In the genomic region with DNA sequence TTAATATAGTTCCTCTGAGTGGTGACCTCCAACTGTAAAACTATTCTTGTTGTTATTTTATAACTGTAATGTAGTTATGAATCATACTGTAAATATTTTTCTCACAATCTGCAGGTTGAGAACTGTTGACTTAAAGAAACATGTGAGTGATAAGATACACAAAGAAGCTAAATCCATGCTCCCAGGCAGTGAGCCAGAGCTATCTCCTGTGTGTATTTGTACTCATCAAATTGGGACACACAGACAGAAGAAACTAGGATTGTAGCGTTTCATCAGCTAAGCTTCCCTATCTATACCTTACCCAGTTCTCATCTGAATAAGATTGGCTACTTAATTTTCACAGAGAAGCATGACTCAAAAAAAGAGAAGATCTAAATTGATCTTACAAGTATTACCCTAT, we compare ENCODE assay signal across 49 mouse cellular contexts. TPM values are rescaled to one million over a fixed set of nuclear protein-coding genes. Genes with fewer than 3 reads are reported as not detected.
"Had no signal": no experiment of that assay in that cellular context is flagged by ENCODE, and none has a peak within 500 bp of the region (broad histone marks: within the 10 kb centered on the region; RNA-seq: fewer than 3 reads in every experiment).

No protein-coding gene starts in this region.

- DNase-seq: heart, postnatal 10 days; heart, postnatal 14 days; heart, postnatal 36 days; heart, postnatal 4 days; kidney, adult 11 months; kidney, adult 18-20 months; kidney, adult 2 months; kidney, adult 8-10 months; kidney, adult 9 months; kidney, postnatal 10 days; kidney, postnatal 14 days; kidney, postnatal 25 days; kidney, postnatal 36 days; kidney, postnatal 4 days; layer of hippocampus, adult 9-11 months; layer of hippocampus, postnatal 36 days had no signal

- H3K27ac ChIP-seq: heart, embryonic 10.5 days; heart, embryonic 13.5 days; heart, embryonic 15.5 days; hindbrain, embryonic 10.5 days; hindbrain, embryonic 12.5 days; hindbrain, embryonic 13.5 days; hindbrain, embryonic 14.5 days; hindbrain, embryonic 15.5 days; hindbrain, postnatal 0 days; intestine, embryonic 15.5 days; kidney, embryonic 15.5 days; kidney, postnatal 0 days; layer of hippocampus, adult 2 months had no signal

- H3K9me3 ChIP-seq: heart, embryonic 10.5 days; heart, embryonic 12.5 days; heart, embryonic 13.5 days; heart, embryonic 15.5 days; hindbrain, embryonic 10.5 days; hindbrain, embryonic 12.5 days; hindbrain, embryonic 13.5 days; hindbrain, embryonic 15.5 days; intestine, embryonic 15.5 days; kidney, embryonic 15.5 days had no signal

- ATAC-seq: hindbrain, embryonic 16.5 days; hindbrain, postnatal 0 days; inflammation-experienced regulatory T-cells, adult 6 months; intestine, embryonic 15.5 days; intestine, embryonic 16.5 days; intestine, postnatal 0 days had no signal

- H3K4me1 ChIP-seq: heart, embryonic 10.5 days; heart, embryonic 12.5 days; heart, embryonic 13.5 days; heart, embryonic 15.5 days; hindbrain, embryonic 10.5 days; hindbrain, embryonic 12.5 days; hindbrain, embryonic 13.5 days; hindbrain, embryonic 15.5 days; intestine, embryonic 15.5 days; kidney, embryonic 15.5 days had no signal

- H3K36me3 ChIP-seq: heart, embryonic 10.5 days; heart, embryonic 12.5 days; heart, embryonic 13.5 days; heart, embryonic 15.5 days; hindbrain, embryonic 10.5 days; hindbrain, embryonic 12.5 days; hindbrain, embryonic 13.5 days; hindbrain, embryonic 15.5 days; intestine, embryonic 15.5 days; kidney, embryonic 15.5 days had no signal

- H3K27me3 ChIP-seq: heart, embryonic 13.5 days; heart, embryonic 15.5 days; hindbrain, embryonic 12.5 days; hindbrain, embryonic 13.5 days; hindbrain, embryonic 15.5 days; intestine, embryonic 15.5 days; kidney, embryonic 15.5 days had no signal

- H3K9ac ChIP-seq: heart, embryonic 12.5 days; heart, embryonic 13.5 days; heart, embryonic 15.5 days; hindbrain, embryonic 12.5 days; hindbrain, embryonic 13.5 days; hindbrain, embryonic 14.5 days; hindbrain, embryonic 15.5 days; intestine, embryonic 15.5 days; kidney, embryonic 15.5 days had no signal

- H3K4me2 ChIP-seq: heart, embryonic 11.5 days; heart, embryonic 12.5 days; heart, embryonic 13.5 days; heart, embryonic 15.5 days; hindbrain, embryonic 12.5 days; hindbrain, embryonic 13.5 days; hindbrain, embryonic 14.5 days; hindbrain, embryonic 15.5 days; intestine, embryonic 15.5 days; kidney, embryonic 15.5 days had no signal

- H3K4me3 ChIP-seq: heart, embryonic 10.5 days; heart, embryonic 12.5 days; heart, embryonic 13.5 days; heart, embryonic 15.5 days; hindbrain, embryonic 10.5 days; hindbrain, embryonic 12.5 days; hindbrain, embryonic 13.5 days; hindbrain, embryonic 15.5 days; intestine, embryonic 15.5 days; kidney, embryonic 15.5 days; layer of hippocampus, adult 2 months had no signal

RNA-seq across cellular contexts. Expression of gene Gjc3, which starts 19.8 kb away (rescaled TPM):
- total RNA-seq: hematopoietic stem cell, adult 5-6 weeks had no signal
- polyA plus RNA-seq: heart, embryonic 10.5 days; heart, embryonic 11.5 days; heart, embryonic 15.5 days; inflammation-experienced regulatory T-cells, adult 6 months; kidney, embryonic 14.5 days; kidney, embryonic 15.5 days had no signal

RNA-seq across cellular contexts. Expression of gene Cyp3a13, which starts 21.7 kb away (rescaled TPM):
- total RNA-seq: hematopoietic stem cell, adult 5-6 weeks; layer of hippocampus, postnatal 10 days had no signal
- polyA plus RNA-seq: heart, embryonic 13.5 days; heart, embryonic 14.5 days; heart, embryonic 15.5 days; hindbrain, embryonic 10.5 days; hindbrain, embryonic 11.5 days; hindbrain, embryonic 12.5 days; hindbrain, embryonic 13.5 days; hindbrain, embryonic 14.5 days; hindbrain, embryonic 15.5 days; hindbrain, embryonic 16.5 days; inflammation-experienced regulatory T-cells, adult 6 months; kidney, embryonic 14.5 days had no signal

RNA-seq across cellular contexts. Expression of gene Azgp1, which starts 38.2 kb away (rescaled TPM):
- total RNA-seq: heart, adult 8-10 months; heart, postnatal 10 days; heart, postnatal 14 days; heart, postnatal 25 days; heart, postnatal 36 days; heart, postnatal 4 days; hematopoietic stem cell, adult 5-6 weeks; hindbrain, postnatal 0 days; layer of hippocampus, adult 18-20 months; layer of hippocampus, adult 2 months; layer of hippocampus, adult 8-10 months; layer of hippocampus, postnatal 10 days; layer of hippocampus, postnatal 14 days; layer of hippocampus, postnatal 25 days; layer of hippocampus, postnatal 36 days had no signal
- polyA plus RNA-seq: heart, embryonic 10.5 days; heart, embryonic 11.5 days; heart, embryonic 12.5 days; heart, embryonic 13.5 days; heart, embryonic 14.5 days; heart, embryonic 16.5 days; hindbrain, embryonic 10.5 days; hindbrain, embryonic 11.5 days; hindbrain, embryonic 12.5 days; hindbrain, embryonic 13.5 days; hindbrain, embryonic 14.5 days; hindbrain, embryonic 15.5 days; hindbrain, embryonic 16.5 days; hindbrain, postnatal 0 days; inflammation-experienced regulatory T-cells, adult 6 months; intestine, embryonic 14.5 days; intestine, postnatal 0 days; kidney, embryonic 14.5 days; kidney, embryonic 15.5 days; kidney, embryonic 16.5 days had no signal
